Mouse (Mus musculus): ENCODE measurements around the gene Trmt1. TPM values are rescaled to one million over a fixed set of nuclear protein-coding genes. Genes with fewer than 3 reads are reported as not detected.

The Trmt1 gene
- polyA plus RNA-seq, 1 experiment from 2014 or later: 51.6 TPM

DNA sequence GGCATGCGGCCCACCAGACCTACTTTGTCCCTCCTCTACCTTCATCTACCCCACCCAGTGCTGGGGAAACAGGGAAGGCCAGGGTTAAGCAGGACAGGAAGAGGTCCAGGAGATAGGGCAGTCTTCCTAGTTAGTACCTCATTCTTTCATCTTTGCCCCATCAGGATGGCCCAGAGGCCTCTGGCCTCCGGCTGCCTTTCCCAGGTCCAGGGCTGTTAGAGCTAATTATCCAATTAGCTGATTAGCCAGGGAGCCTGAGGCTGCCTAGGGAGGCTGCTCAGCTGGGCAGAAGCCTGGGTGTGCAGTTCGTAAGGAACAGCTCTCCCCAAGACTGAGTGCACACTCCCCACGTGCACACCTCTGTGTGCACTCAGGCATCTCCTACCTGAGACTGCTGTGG is 27.3 kb downstream of the Trmt1 start:
- H3K27me3 ChIP-seq (replicated peaks): peaks cover 54% of the 10 kb centered on the region
- H3K4me1 ChIP-seq: peaks cover 69% of the 10 kb centered on the region

DNA sequence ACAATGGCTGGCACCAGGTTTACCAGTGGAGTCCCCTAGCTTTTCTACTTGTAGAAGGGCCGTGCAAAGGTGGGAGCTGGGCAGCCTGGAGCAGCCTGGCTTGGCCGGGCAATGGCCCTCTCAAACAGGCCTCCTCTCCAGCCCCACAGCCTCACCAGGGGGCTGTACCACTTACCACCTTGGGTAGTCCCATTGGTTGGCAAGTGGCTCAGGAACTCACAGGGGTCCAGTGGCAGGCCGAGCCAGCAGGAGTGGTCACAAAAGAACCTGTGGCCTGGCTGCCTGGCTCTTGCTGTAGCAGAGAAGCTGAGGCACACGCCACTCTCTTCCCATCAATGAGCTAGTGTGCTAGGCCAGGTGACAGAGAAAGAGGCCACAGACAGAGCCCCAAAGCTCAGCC is 28.1 kb downstream of the Trmt1 start:
- Histone ChIP-seq H3K9me3 (no peaks in the 10 kb centered on the region), H3K9ac (peak overlapping the region; percentile 64; the same call in 1 of the 2 replicates), H3K27me3 (replicated peaks) (peaks cover 51% of the 10 kb centered on the region), H3K4me2 (no peak overlapping the region), H3K4me1 (peaks cover 69% of the 10 kb centered on the region), H3K4me3 (no peak overlapping the region), H3K27ac (replicated peaks) (peak overlapping the region; percentile 95), H3K36me3 (peaks cover 29% of the 10 kb centered on the region)
- WGBS: 75% methylated on average over 4 of the region's 4 CpGs
- no peak for ATAC-seq (ENCODE audit: extremely low read depth, insufficient number of reproducible peaks, low FRiP score, low TSS enrichment)

More for the DNA sequence above, 27.3 kb downstream of the Trmt1 start:
- no peaks in the 10 kb centered on the region for H3K9me3 ChIP-seq
- 0 out of 2 replicates have a peak overlapping the region, but pooled peaks have one; percentile 16 for H3K4me2 ChIP-seq
- peak overlapping the region; percentile 64 for H3K9ac ChIP-seq
- WGBS: 61% methylated on average over 4 of the region's 4 CpGs
- H3K36me3 ChIP-seq: peaks cover 23% of the 10 kb centered on the region
- H3K4me3 ChIP-seq: no peak overlapping the region
- peak overlapping the region; percentile 95 for H3K27ac ChIP-seq (replicated peaks)
- ATAC-seq (ENCODE audit: extremely low read depth, insufficient number of reproducible peaks, low FRiP score, low TSS enrichment): no peak

DNA sequence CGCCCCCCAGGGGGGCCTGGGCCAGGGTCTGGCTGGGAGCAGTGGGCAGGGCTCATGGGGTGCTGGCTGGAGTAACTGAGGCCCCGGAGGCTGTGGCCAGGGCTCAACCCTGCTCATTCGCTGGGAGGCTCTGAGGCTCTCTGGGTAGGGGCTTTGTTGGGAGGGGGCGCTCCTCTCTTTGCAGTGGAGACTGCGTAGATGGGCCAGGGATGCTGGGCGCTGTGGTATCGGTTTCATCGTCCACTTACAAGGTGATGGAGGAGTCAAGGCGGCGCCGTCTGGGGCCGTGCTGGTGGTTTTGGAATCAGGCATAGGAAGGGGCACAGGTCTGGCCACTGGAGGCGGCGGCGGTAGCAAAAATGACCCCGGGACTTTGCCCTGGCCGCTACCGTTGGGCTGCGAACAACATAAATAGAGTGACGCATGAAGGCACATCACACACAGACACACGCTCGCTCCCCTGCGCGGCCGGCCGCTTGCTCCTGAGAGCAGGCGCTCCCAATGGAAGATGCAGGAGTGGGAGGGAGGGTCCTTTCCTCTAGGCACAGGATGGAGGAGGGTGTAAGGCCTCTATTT is 29.9 kb downstream of the Trmt1 start:
- H3K4me1 ChIP-seq: peaks cover 71% of the 10 kb centered on the region
- H3K36me3 ChIP-seq: peaks cover 42% of the 10 kb centered on the region
- WGBS: 16% methylated on average over 27 of the region's 27 CpGs
- H3K9ac ChIP-seq: peak overlapping the region; percentile 50
- H3K4me2 ChIP-seq: peak overlapping the region; percentile 49
- no peaks in the 10 kb centered on the region for H3K9me3 ChIP-seq
- no peak overlapping the region for H3K27ac ChIP-seq (replicated peaks)
- H3K4me3 ChIP-seq: peak overlapping the region; percentile 10; the same call in 1 of the 2 replicates
- H3K27me3 ChIP-seq (replicated peaks): peaks cover 61% of the 10 kb centered on the region
- ATAC-seq (ENCODE audit: extremely low read depth, insufficient number of reproducible peaks, low FRiP score, low TSS enrichment): no peak

DNA sequence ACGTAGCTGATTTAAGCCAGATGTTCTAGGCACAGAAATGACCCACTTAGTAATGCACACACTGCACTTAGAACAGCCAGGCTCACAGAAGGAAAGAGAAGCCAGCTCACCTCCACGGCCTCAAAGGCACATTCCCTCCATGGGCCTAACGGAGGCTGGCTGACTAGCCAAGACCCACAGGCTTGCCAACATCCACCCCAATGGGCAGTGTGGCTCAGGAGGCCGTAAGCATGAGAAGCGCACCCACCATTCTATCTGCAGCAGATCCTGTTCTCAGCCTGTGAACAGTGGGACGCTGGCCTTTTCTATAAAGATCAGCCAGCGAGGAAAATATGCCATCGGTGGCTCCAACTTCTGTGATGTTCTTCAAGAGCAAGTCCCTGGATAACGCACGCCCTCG is 30.7 kb downstream of the Trmt1 start:
- Histone ChIP-seq H3K27me3 (replicated peaks) (peaks cover 61% of the 10 kb centered on the region), H3K9ac (0 out of 2 replicates have a peak overlapping the region, but pooled peaks have one; percentile 10), H3K4me1 (peaks cover 70% of the 10 kb centered on the region), H3K4me3 (no peak overlapping the region), H3K27ac (replicated peaks) (peak overlapping the region; percentile 20; the same call in 1 of the 2 replicates), H3K36me3 (peaks cover 48% of the 10 kb centered on the region), H3K4me2 (no peak overlapping the region), H3K9me3 (no peaks in the 10 kb centered on the region)
- no peak for ATAC-seq (ENCODE audit: extremely low read depth, insufficient number of reproducible peaks, low FRiP score, low TSS enrichment)
- whole genome bisulfite sequencing: 92% methylated on average over 11 of the region's 11 CpGs

DNA sequence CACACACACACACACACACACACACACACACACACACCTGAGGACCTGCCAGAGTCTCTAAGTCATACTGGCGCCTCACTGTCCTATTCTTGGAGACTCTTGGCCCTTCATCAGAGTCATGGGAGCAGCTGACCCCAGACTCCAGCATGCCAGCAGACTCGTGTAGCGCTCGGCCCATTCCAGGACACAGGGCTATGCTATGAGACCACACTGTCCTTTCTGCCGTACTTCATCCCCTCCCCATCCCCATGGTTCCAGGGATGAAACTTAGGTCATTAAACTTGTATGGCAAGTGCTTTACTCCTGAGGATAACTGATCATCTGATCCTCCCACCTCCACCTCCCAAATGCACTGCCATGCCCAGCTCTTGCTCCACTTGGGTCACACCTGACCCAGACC is 32.4 kb downstream of the Trmt1 start:
- Histone ChIP-seq H3K27ac (replicated peaks) (no peak overlapping the region), H3K4me2 (no peak overlapping the region), H3K9me3 (no peaks in the 10 kb centered on the region), H3K9ac (peak overlapping the region; percentile 2; the same call in 1 of the 2 replicates), H3K4me3 (no peak overlapping the region), H3K27me3 (replicated peaks) (peaks cover 57% of the 10 kb centered on the region), H3K4me1 (peaks cover 71% of the 10 kb centered on the region), H3K36me3 (peaks cover 53% of the 10 kb centered on the region)
- ATAC-seq (ENCODE audit: extremely low read depth, insufficient number of reproducible peaks, low FRiP score, low TSS enrichment): no peak
- WGBS: 87% methylated on average over 5 of the region's 5 CpGs

DNA sequence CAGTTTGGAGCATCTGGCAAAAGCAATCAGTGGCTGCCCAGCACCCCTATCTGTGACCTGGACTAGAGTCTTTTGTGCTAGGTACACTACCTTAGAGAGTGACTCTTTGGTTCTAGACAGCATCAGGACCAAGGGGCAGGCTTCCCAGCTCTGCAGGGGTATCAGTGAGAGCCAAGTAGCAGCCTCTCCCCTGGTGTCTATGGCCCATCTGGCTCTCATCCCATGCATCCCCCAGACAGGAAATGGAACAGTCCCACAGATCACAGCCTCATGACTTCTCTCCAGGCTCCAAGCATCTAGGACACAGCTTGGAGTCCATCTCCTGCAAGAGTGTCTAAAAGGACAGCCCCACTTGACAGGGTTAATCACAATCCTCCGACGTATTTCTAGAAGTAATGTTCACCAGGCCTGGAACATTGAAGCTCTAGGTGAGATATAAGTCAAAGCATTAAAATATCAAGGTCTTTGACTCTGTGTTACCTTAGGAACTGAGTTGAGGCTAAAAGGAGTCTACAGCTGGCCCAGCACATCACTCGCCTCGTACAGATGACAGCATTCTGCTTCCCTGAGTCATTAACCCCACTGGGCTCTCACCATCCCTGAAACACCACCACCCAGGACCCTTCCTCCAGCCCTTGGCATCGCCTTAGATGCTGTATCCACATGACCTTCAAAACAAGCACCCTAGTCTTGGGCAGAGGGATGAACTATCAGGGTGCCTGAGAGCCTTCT is 33.0 kb downstream of the Trmt1 start:
- Histone ChIP-seq H3K9me3 (no peaks in the 10 kb centered on the region), H3K27ac (replicated peaks) (no peak overlapping the region; the same call in 1 of the 2 replicates), H3K4me3 (no peak overlapping the region), H3K9ac (peak overlapping the region; percentile 2; the same call in 1 of the 2 replicates), H3K27me3 (replicated peaks) (peaks cover 51% of the 10 kb centered on the region), H3K4me1 (peaks cover 71% of the 10 kb centered on the region), H3K36me3 (peaks cover 49% of the 10 kb centered on the region), H3K4me2 (no peak overlapping the region)
- no peak for ATAC-seq (ENCODE audit: extremely low read depth, insufficient number of reproducible peaks, low FRiP score, low TSS enrichment)
- WGBS: 73% methylated on average over 5 of the region's 5 CpGs

DNA sequence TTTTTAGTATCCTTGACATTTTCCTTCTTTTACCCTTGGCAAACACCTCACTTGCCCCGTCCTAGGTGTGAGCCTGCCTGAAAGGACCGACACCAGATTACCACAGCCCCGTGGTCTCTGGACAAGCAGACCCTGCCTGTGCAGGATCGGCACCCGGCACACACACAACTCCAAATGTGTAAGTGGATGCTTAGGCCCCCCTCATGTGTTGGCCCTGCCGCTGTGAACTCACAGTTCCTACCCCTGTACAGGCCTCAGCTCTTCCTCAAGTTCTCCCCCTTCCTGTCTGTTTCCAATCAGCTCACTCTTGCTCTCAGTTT is 36.4 kb downstream of the Trmt1 start:
- Histone ChIP-seq H3K4me3 (peak overlapping the region; percentile 35), H3K36me3 (peaks cover 67% of the 10 kb centered on the region), H3K4me1 (peaks cover 85% of the 10 kb centered on the region), H3K27ac (replicated peaks) (peak overlapping the region; percentile 94), H3K9me3 (no peaks in the 10 kb centered on the region), H3K27me3 (replicated peaks) (peaks cover 23% of the 10 kb centered on the region), H3K4me2 (peak overlapping the region; percentile 62), H3K9ac (peak overlapping the region; percentile 74)
- 54% methylated on average over 6 of the region's 6 CpGs for WGBS
- 0 out of 2 replicates have a peak, but pooled peaks have one; percentile 12 for ATAC-seq (ENCODE audit: extremely low read depth, insufficient number of reproducible peaks, low FRiP score, low TSS enrichment)

DNA sequence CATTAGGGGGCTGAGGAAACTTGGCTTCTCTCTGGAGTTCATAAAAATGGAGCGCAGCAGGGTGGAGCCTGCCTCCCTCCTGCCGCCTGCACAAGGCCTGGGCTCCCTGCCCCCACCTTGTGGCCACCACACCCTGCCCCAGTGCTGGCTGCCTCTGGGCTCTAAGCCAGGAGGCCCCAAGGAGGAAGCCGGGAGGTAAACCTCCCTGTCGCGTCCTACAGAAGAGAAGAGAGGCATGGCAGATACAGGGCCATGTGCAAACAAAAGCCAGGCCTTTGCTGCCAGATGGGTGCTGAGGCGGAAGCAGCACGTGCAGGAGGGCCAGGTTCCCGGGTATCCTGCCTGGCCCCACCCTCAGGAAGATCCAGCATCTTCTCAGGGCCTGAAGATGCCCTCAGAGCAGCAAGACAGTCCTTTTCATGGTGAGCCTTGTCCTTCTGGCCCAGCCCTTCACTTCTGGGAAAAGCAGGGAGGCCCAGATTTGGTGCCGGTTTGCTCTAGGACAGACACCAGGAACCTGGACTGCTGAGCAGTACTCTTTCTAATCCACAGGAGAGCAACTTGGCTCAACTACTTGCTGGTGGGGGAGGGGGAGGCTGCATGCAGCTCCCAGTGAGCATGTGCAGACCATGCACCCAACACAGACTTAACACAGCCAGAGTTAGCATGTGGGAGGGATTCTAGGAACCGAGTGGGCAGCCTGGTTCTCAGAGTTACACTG is 36.9 kb downstream of the Trmt1 start, which contains the start of gene G430095P16Rik:
TSS of gene G430095P16Rik (plus strand) at position 158 of the 721 bp plus-strand sequence.
- Histone ChIP-seq H3K27me3 (replicated peaks) (peaks cover 17% of the 10 kb centered on the region), H3K27ac (replicated peaks) (peak within 1 kb of the TSS; percentile 94), H3K4me1 (peaks cover 90% of the 10 kb centered on the region), H3K4me3 (peak within 1 kb of the TSS; percentile 35), H3K9ac (peak within 1 kb of the TSS; percentile 74), H3K4me2 (peak within 1 kb of the TSS; percentile 62), H3K36me3 (peaks cover 66% of the 10 kb centered on the region), H3K9me3 (no peaks in the 10 kb centered on the region)
- 10% methylated on average over 10 of the region's 10 CpGs for WGBS
- peak; percentile 79 for ATAC-seq (ENCODE audit: extremely low read depth, insufficient number of reproducible peaks, low FRiP score, low TSS enrichment)

DNA sequence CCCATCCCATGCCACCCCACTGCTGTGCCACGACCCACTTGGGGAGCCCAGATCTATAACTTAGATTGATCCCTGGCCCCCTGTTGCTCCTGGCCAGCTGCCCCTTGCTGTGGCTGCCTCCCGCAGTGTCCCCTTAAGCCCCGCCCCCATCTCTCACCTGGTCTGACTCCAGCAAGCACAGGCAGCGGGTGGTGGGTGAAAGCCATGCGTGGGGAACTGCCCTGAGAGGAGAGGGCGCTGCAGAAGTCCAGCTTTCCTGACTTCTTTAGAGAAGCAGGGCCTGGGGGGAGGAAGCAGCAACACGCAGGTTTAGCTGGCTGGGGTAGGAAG is 37.4 kb downstream of the Trmt1 start:
- H3K9me3 ChIP-seq: no peaks in the 10 kb centered on the region
- peaks cover 13% of the 10 kb centered on the region; the same call in 1 of the 2 replicates for H3K27me3 ChIP-seq (replicated peaks)
- peaks cover 95% of the 10 kb centered on the region for H3K4me1 ChIP-seq
- peak; percentile 45; the same call in 1 of the 2 replicates for ATAC-seq (ENCODE audit: extremely low read depth, insufficient number of reproducible peaks, low FRiP score, low TSS enrichment)
- H3K4me3 ChIP-seq: peak overlapping the region; percentile 35
- H3K36me3 ChIP-seq: peaks cover 63% of the 10 kb centered on the region
- WGBS: 32% methylated on average over 7 of the region's 7 CpGs
- peak overlapping the region; percentile 94 for H3K27ac ChIP-seq (replicated peaks)
- peak overlapping the region; percentile 74 for H3K9ac ChIP-seq
- peak overlapping the region; percentile 62 for H3K4me2 ChIP-seq

DNA sequence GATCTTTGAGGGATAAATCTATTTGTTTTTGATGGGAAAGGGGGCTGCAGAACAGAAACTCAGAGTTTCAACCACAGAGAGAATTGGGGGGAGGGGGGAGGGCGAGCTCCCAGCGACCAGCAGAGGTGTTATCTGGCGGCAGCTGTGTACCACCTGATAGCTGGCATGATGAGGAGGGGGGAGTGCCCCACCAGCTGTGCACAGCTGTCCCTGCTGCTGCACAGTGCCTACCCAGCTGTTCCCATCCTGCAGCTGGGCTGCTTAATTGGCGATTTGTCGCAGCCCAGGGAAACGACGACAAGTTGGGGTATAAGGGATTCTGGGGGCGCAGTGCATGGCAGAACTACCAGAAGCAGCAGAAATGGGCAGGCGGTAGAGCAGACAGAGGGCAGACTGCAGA is 38.6 kb downstream of the Trmt1 start:
- H3K36me3 ChIP-seq: peaks cover 57% of the 10 kb centered on the region
- peak overlapping the region; percentile 74 for H3K9ac ChIP-seq

More for the DNA sequence above, 38.6 kb downstream of the Trmt1 start:
- WGBS: 50% methylated on average over 9 of the region's 9 CpGs
- H3K27ac ChIP-seq (replicated peaks): peak overlapping the region; percentile 94
- no peak for ATAC-seq (ENCODE audit: extremely low read depth, insufficient number of reproducible peaks, low FRiP score, low TSS enrichment)
- H3K4me2 ChIP-seq: peak overlapping the region; percentile 62
- no peaks in the 10 kb centered on the region for H3K9me3 ChIP-seq
- peaks cover 97% of the 10 kb centered on the region for H3K4me1 ChIP-seq
- peak overlapping the region; percentile 10 for H3K4me3 ChIP-seq
- H3K27me3 ChIP-seq (replicated peaks): peaks cover 10% of the 10 kb centered on the region; the same call in 1 of the 2 replicates

All from heart, embryonic 13.5 days (tissue).